Mouse (Mus musculus): ENCODE measurements around the gene Exosc7. TPM values are rescaled to one million over a fixed set of nuclear protein-coding genes. Genes with fewer than 3 reads are reported as not detected.

The Exosc7 gene
- polyA plus RNA-seq, 1 experiment, result 101 TPM

GRCm38 (mm10) chr9:123138891-123139474 is 26.0 kb downstream of the Exosc7 start:
- no peak for DNase-seq (ENCODE audit: low spot score)

GRCm38 (mm10) chr9:123139887-123140614 is 27.0 kb downstream of the Exosc7 start:
- no peak for DNase-seq (ENCODE audit: low spot score)

GRCm38 (mm10) chr9:123148430-123148829 is 35.4 kb downstream of the Exosc7 start:
- no peak for DNase-seq (ENCODE audit: low spot score)

- no peak for DNase-seq (ENCODE audit: low spot score)
Measured at GRCm38 (mm10) chr9:123150241-123151020, 37.4 kb downstream of the Exosc7 start, which contains the start of gene Clec3b. TSS of gene Clec3b (plus strand) at chr9:123150946.

GRCm38 (mm10) chr9:123151561-123151960 is 38.5 kb downstream of the Exosc7 start:
- DNase-seq (ENCODE audit: low spot score), result no peak

GRCm38 (mm10) chr9:123152026-123152425 is 39.0 kb downstream of the Exosc7 start:
- DNase-seq (ENCODE audit: low spot score), result no peak

GRCm38 (mm10) chr9:123153121-123153520 is 40.1 kb downstream of the Exosc7 start:
- no peak for DNase-seq (ENCODE audit: low spot score)

- DNase-seq (ENCODE audit: low spot score), result no peak
Measured at GRCm38 (mm10) chr9:123156910-123157361, 43.9 kb downstream of the Exosc7 start.

GRCm38 (mm10) chr9:123157699-123158098 is 44.7 kb downstream of the Exosc7 start:
- no peak for DNase-seq (ENCODE audit: low spot score)

GRCm38 (mm10) chr9:123158125-123158836 is 45.3 kb downstream of the Exosc7 start:
- no peak for DNase-seq (ENCODE audit: low spot score)

GRCm38 (mm10) chr9:123159330-123159729 is 46.3 kb downstream of the Exosc7 start:
- DNase-seq (ENCODE audit: low spot score), result no peak

GRCm38 (mm10) chr9:123161792-123162191 is 48.8 kb downstream of the Exosc7 start:
- DNase-seq (ENCODE audit: low spot score), result no peak

GRCm38 (mm10) chr9:123162985-123163694 is 50.1 kb downstream of the Exosc7 start:
- DNase-seq (ENCODE audit: low spot score), result no peak

GRCm38 (mm10) chr9:123165781-123166443 is 52.9 kb downstream of the Exosc7 start:
- no peak for DNase-seq (ENCODE audit: low spot score)

GRCm38 (mm10) chr9:123173760-123174159 is 60.7 kb downstream of the Exosc7 start:
- DNase-seq (ENCODE audit: low spot score), result no peak

- DNase-seq (ENCODE audit: low spot score), result no peak
Measured at GRCm38 (mm10) chr9:123174356-123174755, 61.3 kb downstream of the Exosc7 start.

- no peak for DNase-seq (ENCODE audit: low spot score)
Measured at GRCm38 (mm10) chr9:123177380-123178048, 64.5 kb downstream of the Exosc7 start.

GRCm38 (mm10) chr9:123180003-123180402 is 67.0 kb downstream of the Exosc7 start:
- no peak for DNase-seq (ENCODE audit: low spot score)

GRCm38 (mm10) chr9:123183226-123183625 is 70.2 kb downstream of the Exosc7 start:
- DNase-seq (ENCODE audit: low spot score), result no peak

GRCm38 (mm10) chr9:123185546-123185945 is 72.5 kb downstream of the Exosc7 start:
- no peak for DNase-seq (ENCODE audit: low spot score)
